Mouse (Mus musculus): ENCODE data around the gene Ripply1. TPM values are rescaled to one million over a fixed set of nuclear protein-coding genes. Genes with fewer than 3 reads are reported as not detected.

The Ripply1 gene
- not detected for total RNA-seq (2021)

- DNase-seq (ENCODE audit: extremely low spot score in 1 of 2, low spot score in 1 of 2), result no peak
Observed at GRCm38 (mm10) chrX:139782278-139783044, at the start of gene Ripply1. Gene Ripply1 (minus strand): TSS chrX:139782353.

GRCm38 (mm10) chrX:139828363-139829092 is 46.4 kb upstream of the Ripply1 start:
- no peak for DNase-seq (ENCODE audit: extremely low spot score in 1 of 2, low spot score in 1 of 2)

- no peak for DNase-seq (ENCODE audit: extremely low spot score in 1 of 2, low spot score in 1 of 2)
Observed at GRCm38 (mm10) chrX:139826926-139827325, 44.8 kb upstream of the Ripply1 start.

- DNase-seq (ENCODE audit: extremely low spot score in 1 of 2, low spot score in 1 of 2), result no peak
Observed at GRCm38 (mm10) chrX:139825402-139825801, 43.2 kb upstream of the Ripply1 start.

- no peak for DNase-seq (ENCODE audit: extremely low spot score in 1 of 2, low spot score in 1 of 2)
Observed at GRCm38 (mm10) chrX:139815201-139815600, 33.0 kb upstream of the Ripply1 start.

GRCm38 (mm10) chrX:139814018-139814635 is 32.0 kb upstream of the Ripply1 start:
- DNase-seq (ENCODE audit: extremely low spot score in 1 of 2, low spot score in 1 of 2), result no peak

- DNase-seq (ENCODE audit: extremely low spot score in 1 of 2, low spot score in 1 of 2), result no peak
Observed at GRCm38 (mm10) chrX:139813299-139814002, 31.3 kb upstream of the Ripply1 start.

- DNase-seq (ENCODE audit: extremely low spot score in 1 of 2, low spot score in 1 of 2), result no peak
Observed at GRCm38 (mm10) chrX:139812636-139813298, 30.6 kb upstream of the Ripply1 start.

- DNase-seq (ENCODE audit: extremely low spot score in 1 of 2, low spot score in 1 of 2), result no peak
Observed at GRCm38 (mm10) chrX:139808501-139808900, 26.3 kb upstream of the Ripply1 start.

GRCm38 (mm10) chrX:139808085-139808484 is 25.9 kb upstream of the Ripply1 start:
- no peak for DNase-seq (ENCODE audit: extremely low spot score in 1 of 2, low spot score in 1 of 2)

GRCm38 (mm10) chrX:139807391-139807790 is 25.2 kb upstream of the Ripply1 start:
- no peak for DNase-seq (ENCODE audit: extremely low spot score in 1 of 2, low spot score in 1 of 2)

GRCm38 (mm10) chrX:139805918-139806317 is 23.8 kb upstream of the Ripply1 start:
- no peak for DNase-seq (ENCODE audit: extremely low spot score in 1 of 2, low spot score in 1 of 2)

GRCm38 (mm10) chrX:139803028-139803427 is 20.9 kb upstream of the Ripply1 start:
- DNase-seq (ENCODE audit: extremely low spot score in 1 of 2, low spot score in 1 of 2), result no peak

- no peak for DNase-seq (ENCODE audit: extremely low spot score in 1 of 2, low spot score in 1 of 2)
Observed at GRCm38 (mm10) chrX:139800406-139800878, 18.3 kb upstream of the Ripply1 start, which contains the start of gene Cldn2. Gene Cldn2 (plus strand): TSS chrX:139800828.

- DNase-seq (ENCODE audit: extremely low spot score in 1 of 2, low spot score in 1 of 2), result no peak
Observed at GRCm38 (mm10) chrX:139799953-139800352, 17.8 kb upstream of the Ripply1 start.

- DNase-seq (ENCODE audit: extremely low spot score in 1 of 2, low spot score in 1 of 2), result no peak
Observed at GRCm38 (mm10) chrX:139797875-139798274, 15.7 kb upstream of the Ripply1 start.

- DNase-seq (ENCODE audit: extremely low spot score in 1 of 2, low spot score in 1 of 2), result no peak
Observed at GRCm38 (mm10) chrX:139796037-139796436, 13.9 kb upstream of the Ripply1 start.

- DNase-seq (ENCODE audit: extremely low spot score in 1 of 2, low spot score in 1 of 2), result no peak
Observed at GRCm38 (mm10) chrX:139794072-139794845, 12.1 kb upstream of the Ripply1 start.

- DNase-seq (ENCODE audit: extremely low spot score in 1 of 2, low spot score in 1 of 2), result no peak
Observed at GRCm38 (mm10) chrX:139785764-139786163, 3.6 kb upstream of the Ripply1 start.
